Mouse (Mus musculus): ENCODE measurements around the gene Ldha.
"Not testable (repeated sequence)": the region's sequence is repeated elsewhere in the genome, so short reads cannot be mapped to it uniquely, and the experiment has no call there.

Gene Ldha

GRCm38 (mm10) chr7:46880992-46881391 lies 39.7 kb downstream of the Ldha start:
- DNase-seq (ENCODE audit: low spot score) = no peak

- not testable (repeated sequence) for DNase-seq (ENCODE audit: low spot score)
Observed at GRCm38 (mm10) chr7:46881941-46882340, 40.7 kb downstream of the Ldha start.

- DNase-seq (ENCODE audit: low spot score) = no peak
Observed at GRCm38 (mm10) chr7:46883304-46883703, 42.0 kb downstream of the Ldha start.

- no peak for DNase-seq (ENCODE audit: low spot score)
Observed at GRCm38 (mm10) chr7:46895511-46895910, 54.2 kb downstream of the Ldha start.

GRCm38 (mm10) chr7:46899343-46899742 lies 58.1 kb downstream of the Ldha start:
- DNase-seq (ENCODE audit: low spot score) = no peak
